Mouse (Mus musculus) MEL (cell line): ENCODE measurements at regions not wholly inside any gene's neighbourhood (a gene's known extent, or its start where the extent isn't known, plus 50 kb on each side); places are given as distances from the start of the nearest gene placed in this dataset.

Experiments used
- DNase-seq: peaks from one replicate; pipeline ENCODE4 v3.0.0; 2011; ENCODE audit warnings: low read depth, low spot score
- H3K27ac ChIP-seq: 2 replicates; pipeline ENCODE4 v1.5.1; 2012; ENCODE audit warnings: low read depth, mild to moderate bottlenecking, control low read depth, low read length, moderate library complexity; ENCODE audit not compliant: control insufficient read depth
- H3K27me3 ChIP-seq, 2 experiments: fragments of 150-350 bp in 1 of 2; sonication (generic) in 1 of 2; 2 replicates each; pipeline ENCODE4 v1.6.1; 2012; ENCODE audit warnings: low read length in 2 of 2, mild to moderate bottlenecking in 2 of 2, improper control_type of control experiment in 1 of 2, moderate library complexity in 1 of 2; ENCODE audit not compliant: insufficient read depth in 2 of 2, control insufficient read depth in 1 of 2
- H3K36me3 ChIP-seq, 2 experiments: 2 replicates each; pipeline ENCODE4 v1.6.1; 2012 to 2014; ENCODE audit warnings: low read length in 2 of 2, improper control_type of control experiment in 1 of 2, inconsistent platforms in 1 of 2, mild to moderate bottlenecking in 1 of 2; ENCODE audit not compliant: insufficient read depth in 2 of 2, control insufficient read depth in 1 of 2
- H3K4me1 ChIP-seq, 2 experiments: fragments of 150-350 bp in 1 of 2; sonication (generic) in 1 of 2; 2 replicates each; pipeline ENCODE4 v1.6.1; 2012; ENCODE audit warnings: low read length in 2 of 2, improper control_type of control experiment in 1 of 2, mild to moderate bottlenecking in 1 of 2; ENCODE audit not compliant: insufficient read depth in 2 of 2, control insufficient read depth in 1 of 2
- H3K4me3 ChIP-seq, 2 experiments: fragments of 150-350 bp in 1 of 2; sonication (generic) in 1 of 2; 2 replicates each; pipeline ENCODE4 v1.5.1; 2012; ENCODE audit warnings: low read depth in 2 of 2, low read length in 2 of 2, mild to moderate bottlenecking in 2 of 2, moderate library complexity in 2 of 2, control low read depth in 1 of 2, improper control_type of control experiment in 1 of 2; ENCODE audit not compliant: control insufficient read depth in 1 of 2, insufficient read depth in 1 of 2
- H3K79me2 ChIP-seq: 2 replicates; pipeline ENCODE4 v1.6.1; 2012; ENCODE audit warnings: mild to moderate bottlenecking, low read length, moderate library complexity; ENCODE audit not compliant: control insufficient read depth, poor library complexity, insufficient read depth
- H3K9ac ChIP-seq: 2 replicates; pipeline ENCODE4 v1.6.1; 2012; ENCODE audit warnings: low read depth, mild to moderate bottlenecking, control low read depth, low read length, moderate library complexity; ENCODE audit not compliant: control insufficient read depth, poor library complexity, severe bottlenecking
- H3K9me3 ChIP-seq: fragments of 150-350 bp; sonication (generic); replicated peaks from 2 replicates; pipeline ENCODE4 v1.6.1; 2012; ENCODE audit warnings: mild to moderate bottlenecking, low read length, improper control_type of control experiment, moderate library complexity; ENCODE audit not compliant: insufficient read depth
- BHLHE40 ChIP-seq: IDR thresholded peaks from 2 replicates; pipeline ENCODE4 v1.6.1; 2012; ENCODE audit warnings: low read depth, mild to moderate bottlenecking, inconsistent platforms, low read length, improper control_type of control experiment, borderline replicate concordance
- CHD2 ChIP-seq: IDR thresholded peaks from 2 replicates; pipeline ENCODE4 v1.6.1; 2011; ENCODE audit warnings: low read length, improper control_type of control experiment
- CTCF ChIP-seq, 3 experiments: IDR thresholded peaks in 2 of 3; conservative IDR thresholded peaks in 1 of 3; 2 replicates each; pipeline ENCODE4 v1.5.1; 2011 to 2012; ENCODE audit warnings: low read length in 3 of 3, low read depth in 2 of 3, mild to moderate bottlenecking in 2 of 3, improper control_type of control experiment in 1 of 3, inconsistent platforms in 1 of 3, mixed read lengths in 1 of 3, moderate library complexity in 1 of 3; ENCODE audit not compliant: control insufficient read depth in 1 of 3, insufficient read depth in 1 of 3, poor library complexity in 1 of 3, severe bottlenecking in 1 of 3
- E2F4 ChIP-seq: IDR thresholded peaks from 2 replicates; pipeline ENCODE4 v1.6.1; 2011; ENCODE audit warnings: low read depth, low read length, improper control_type of control experiment, borderline replicate concordance
- EP300 ChIP-seq, 2 experiments: IDR thresholded peaks; 2 replicates each; pipeline ENCODE4 v1.6.1; 2011; ENCODE audit warnings: improper control_type of control experiment in 2 of 2, low read length in 2 of 2, low read depth in 1 of 2, mild to moderate bottlenecking in 1 of 2
- ETS1 ChIP-seq: IDR thresholded peaks from 2 replicates; pipeline ENCODE4 v1.6.1; 2012; ENCODE audit warnings: low read depth, mild to moderate bottlenecking, inconsistent platforms, low read length, improper control_type of control experiment, moderate library complexity
- GATA1 ChIP-seq: IDR thresholded peaks from 2 replicates; pipeline ENCODE4 v1.6.1; 2011; ENCODE audit warnings: low read depth, low read length, improper control_type of control experiment
- HCFC1 ChIP-seq: IDR thresholded peaks from 2 replicates; pipeline ENCODE4 v1.6.1; 2012; ENCODE audit warnings: low read depth, mild to moderate bottlenecking, inconsistent platforms, low read length, improper control_type of control experiment, moderate library complexity
- KAT2A ChIP-seq: conservative IDR thresholded peaks from 2 replicates; pipeline ENCODE4 v1.6.1; 2012; ENCODE audit warnings: low read depth, low read length, improper control_type of control experiment, inconsistent platforms
- MAFK ChIP-seq: IDR thresholded peaks from 2 replicates; pipeline ENCODE4 v1.6.1; 2011; ENCODE audit warnings: low read depth, mild to moderate bottlenecking, low read length, improper control_type of control experiment, borderline replicate concordance
- MAZ ChIP-seq: IDR thresholded peaks from 2 replicates; pipeline ENCODE4 v1.6.1; 2012; ENCODE audit warnings: low read depth, mild to moderate bottlenecking, inconsistent platforms, low read length, improper control_type of control experiment
- MEF2A ChIP-seq: IDR thresholded peaks from 2 replicates; pipeline ENCODE4 v1.6.1; 2014; ENCODE audit warnings: low read depth, mild to moderate bottlenecking, inconsistent platforms, low read length, improper control_type of control experiment; ENCODE audit not compliant: poor library complexity, insufficient replicate concordance, severe bottlenecking; ENCODE audit errors: extremely low read depth
- NELFE ChIP-seq: IDR thresholded peaks from 2 replicates; pipeline ENCODE4 v1.6.1; 2011; ENCODE audit warnings: low read depth, low read length, improper control_type of control experiment
- NRF1 ChIP-seq: IDR thresholded peaks from 2 replicates; pipeline ENCODE4 v1.6.1; 2014; ENCODE audit warnings: low read depth, mild to moderate bottlenecking, inconsistent platforms, low read length, improper control_type of control experiment, moderate library complexity; ENCODE audit not compliant: poor library complexity, insufficient read depth, severe bottlenecking
- POLR2A ChIP-seq, 2 experiments: IDR thresholded peaks; 2 replicates each; pipeline ENCODE4 v1.6.1; 2011 to 2012; ENCODE audit warnings: low read length in 2 of 2, mild to moderate bottlenecking in 2 of 2, control low read depth in 1 of 2, improper control_type of control experiment in 1 of 2, low read depth in 1 of 2, moderate library complexity in 1 of 2; ENCODE audit not compliant: control insufficient read depth in 1 of 2, insufficient read depth in 1 of 2, poor library complexity in 1 of 2
- POLR2AphosphoS5 ChIP-seq: IDR thresholded peaks from 2 replicates; pipeline ENCODE4 v1.6.1; 2012; ENCODE audit warnings: low read depth, borderline replicate concordance, mild to moderate bottlenecking, inconsistent platforms, low read length, moderate library complexity, mixed read lengths
- RCOR1 ChIP-seq: IDR thresholded peaks from 2 replicates; pipeline ENCODE4 v1.6.1; 2012; ENCODE audit warnings: low read depth, mild to moderate bottlenecking, inconsistent platforms, low read length, improper control_type of control experiment
- SIN3A ChIP-seq: IDR thresholded peaks from 2 replicates; pipeline ENCODE4 v1.6.1; 2012; ENCODE audit warnings: low read length, improper control_type of control experiment, inconsistent platforms
- SMC3 ChIP-seq: IDR thresholded peaks from 2 replicates; pipeline ENCODE4 v1.6.1; 2011; ENCODE audit warnings: low read depth, low read length, improper control_type of control experiment
- TCF12 ChIP-seq: IDR thresholded peaks from 2 replicates; pipeline ENCODE4 v1.6.1; 2014; ENCODE audit warnings: low read depth, mild to moderate bottlenecking, inconsistent platforms, low read length, improper control_type of control experiment, moderate library complexity
- ZC3H11A ChIP-seq: IDR thresholded peaks from 2 replicates; pipeline ENCODE4 v1.6.1; 2012; ENCODE audit warnings: low read depth, mild to moderate bottlenecking, inconsistent platforms, low read length, improper control_type of control experiment
- ZMIZ1 ChIP-seq: IDR thresholded peaks from 2 replicates; pipeline ENCODE4 v1.6.1; 2012; ENCODE audit warnings: low read depth, mild to moderate bottlenecking, inconsistent platforms, low read length, improper control_type of control experiment, moderate library complexity
- ZNF384 ChIP-seq: IDR thresholded peaks from 2 replicates; pipeline ENCODE4 v1.6.1; 2012; ENCODE audit warnings: low read depth, mild to moderate bottlenecking, inconsistent platforms, low read length, improper control_type of control experiment

- H3K27ac ChIP-seq: no peak overlapping the region
- no peak for DNase-seq
- H3K9ac ChIP-seq: no peak overlapping the region
- H3K4me1 ChIP-seq: no peaks in the 10 kb centered on the region
- no peaks in the 10 kb centered on the region for H3K79me2 ChIP-seq
- no peak overlapping the region for H3K4me3 ChIP-seq
- no peak for TF ChIP-seq POLR2AphosphoS5
- no peaks in the 10 kb centered on the region for H3K9me3 ChIP-seq
- no peaks in the 10 kb centered on the region for H3K27me3 ChIP-seq
- no peaks in the 10 kb centered on the region for H3K36me3 ChIP-seq
Observed at GRCm38 (mm10) chr3:147975500-147975899, 1014.9 kb downstream of the Adgrl2 start.

DNA sequence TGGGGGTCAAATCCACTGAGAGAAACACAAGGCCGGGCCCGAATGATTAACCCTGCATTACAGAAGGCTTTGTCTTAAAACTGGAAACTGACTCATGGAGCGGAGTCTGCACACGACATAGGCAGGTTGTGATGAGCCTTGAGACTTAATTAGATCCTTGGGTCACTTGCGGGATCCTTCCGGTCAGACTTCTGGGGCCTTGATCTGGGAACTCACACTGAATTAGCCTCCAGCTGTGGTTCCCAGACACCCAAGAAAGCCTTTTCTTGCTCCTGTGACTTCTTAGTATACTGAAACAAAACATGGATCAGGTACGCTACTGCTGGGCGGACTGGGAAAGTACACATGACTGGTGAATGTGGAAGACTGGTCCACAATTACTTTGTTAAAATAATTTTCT, 1015.8 kb downstream of the Adgrl2 start:
- no peaks in the 10 kb centered on the region for H3K79me2 ChIP-seq
- no peaks in the 10 kb centered on the region for H3K9me3 ChIP-seq
- no peak overlapping the region for H3K4me3 ChIP-seq
- H3K9ac ChIP-seq: no peak overlapping the region
- no peaks in the 10 kb centered on the region for H3K4me1 ChIP-seq
- no peak for DNase-seq
- H3K36me3 ChIP-seq: no peaks in the 10 kb centered on the region
- TF ChIP-seq ZC3H11A: no peak
- no peak for TF ChIP-seq KAT2A
- TF ChIP-seq MAZ: no peak
- no peak for TF ChIP-seq MEF2A
- TF ChIP-seq SMC3: no peak
- TF ChIP-seq NELFE: no peak
- TF ChIP-seq MAFK: no peak
- no peak for TF ChIP-seq ZNF384
- H3K27ac ChIP-seq: no peak overlapping the region
- no peaks in the 10 kb centered on the region for H3K27me3 ChIP-seq

DNA sequence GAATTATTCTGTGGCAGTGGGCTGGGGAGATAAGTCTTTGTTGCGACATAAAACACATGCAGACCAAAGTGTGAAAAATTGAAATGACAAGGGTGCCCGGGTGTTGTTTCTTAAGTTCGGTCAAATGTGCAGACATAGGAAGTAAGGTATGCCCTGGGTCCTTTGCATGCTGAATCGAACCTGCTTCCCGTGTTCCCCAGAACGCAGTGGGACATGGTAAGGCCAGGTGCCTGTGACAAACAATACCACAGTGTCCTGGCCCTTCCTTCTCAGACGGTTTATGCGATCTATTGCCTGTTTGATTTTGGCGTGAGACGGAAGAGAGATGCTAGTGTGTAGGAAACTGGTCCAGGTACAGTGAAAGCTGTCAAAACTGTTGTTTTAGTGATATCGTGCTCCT, 1022.1 kb downstream of the Adgrl2 start:
- H3K79me2 ChIP-seq: no peaks in the 10 kb centered on the region
- no peaks in the 10 kb centered on the region for H3K9me3 ChIP-seq
- TF ChIP-seq CTCF (IDR thresholded peaks at IDR 0.05 in 2 of 3, conservative IDR thresholded peaks at IDR 0.05 in 1 of 3; ENCODE audit: control insufficient read depth in 1 of 3, insufficient read depth in 1 of 3, low read depth in 2 of 3, low read length in 3 of 3, poor library complexity in 1 of 3, severe bottlenecking in 1 of 3) (no peak), NRF1 (no peak), ETS1 (no peak), POLR2AphosphoS5 (no peak), TCF12 (no peak), CHD2 (no peak), MAZ (no peak), HCFC1 (no peak), RCOR1 (no peak), E2F4 (no peak), SMC3 (no peak), EP300 (IDR thresholded peaks at IDR 0.05; ENCODE audit: low read depth in 1 of 2, low read length in 2 of 2) (no peak), BHLHE40 (no peak), ZMIZ1 (no peak), POLR2A (IDR thresholded peaks at IDR 0.05; ENCODE audit: control insufficient read depth in 1 of 2, insufficient read depth in 1 of 2, low read depth in 1 of 2, low read length in 2 of 2, poor library complexity in 1 of 2) (no peak), MAFK (no peak), SIN3A (no peak), GATA1 (no peak)
- no peaks in the 10 kb centered on the region for H3K36me3 ChIP-seq
- no peaks in the 10 kb centered on the region for H3K4me1 ChIP-seq
- no peaks in the 10 kb centered on the region for H3K27me3 ChIP-seq
- H3K9ac ChIP-seq: no peak overlapping the region
- DNase-seq: no peak
- no peak overlapping the region for H3K27ac ChIP-seq
- H3K4me3 ChIP-seq: no peak overlapping the region
